Mouse (Mus musculus) embryonic facial prominence, embryonic 14.5 days (tissue): ENCODE data around the gene Wdr5b. TPM values are rescaled to one million over a fixed set of nuclear protein-coding genes. Genes with fewer than 3 reads are reported as not detected.
"Not testable (repeated sequence)": the region's sequence is repeated elsewhere in the genome, so short reads cannot be mapped to it uniquely, and the experiment has no call there.

ENCODE experiments used
- ATAC-seq: fragments of 200-750 bp; cut with Nextera tagmentation; 2 replicates; pipeline ENCODE4 v1.8.0; 2017; ENCODE audit warnings: low read depth, moderate number of reproducible peaks, moderate TSS enrichment
- DNase-seq: peaks from one replicate; pipeline ENCODE4 v3.0.0-alpha.2; 2015; ENCODE audit warnings: low spot score
- H3K27ac ChIP-seq: fragments of 300-500 bp; sonication (generic); replicated peaks from 2 replicates; pipeline ENCODE4 v1.5.1; 2014; ENCODE audit warnings: low read depth, mild to moderate bottlenecking, low read length, moderate library complexity
- H3K27me3 ChIP-seq: fragments of 300-500 bp; sonication (generic); replicated peaks from 2 replicates; pipeline ENCODE4 v1.6.1; 2014; ENCODE audit warnings: low read length; ENCODE audit not compliant: control insufficient read depth, insufficient read depth
- H3K36me3 ChIP-seq: fragments of 300-500 bp; sonication (generic); 2 replicates; pipeline ENCODE4 v1.6.1; 2014; ENCODE audit warnings: low read length, mixed read lengths; ENCODE audit not compliant: control insufficient read depth, insufficient read depth
- H3K4me1 ChIP-seq: fragments of 300-500 bp; sonication (generic); 2 replicates; pipeline ENCODE4 v1.6.1; 2014; ENCODE audit warnings: antibody characterized with exemption, low read length; ENCODE audit not compliant: control insufficient read depth, insufficient read depth
- H3K4me2 ChIP-seq: fragments of 300-500 bp; sonication (generic); 2 replicates; pipeline ENCODE4 v1.6.1; 2014; ENCODE audit warnings: low read depth, mild to moderate bottlenecking, low read length, moderate library complexity, mixed read lengths
- H3K4me3 ChIP-seq: fragments of 300-500 bp; sonication (generic); 2 replicates; pipeline ENCODE4 v1.5.1; 2014; ENCODE audit warnings: low read depth, mild to moderate bottlenecking, low read length
- H3K9ac ChIP-seq: fragments of 300-500 bp; sonication (generic); 2 replicates; pipeline ENCODE4 v1.6.1; 2014; ENCODE audit warnings: low read depth, mild to moderate bottlenecking, low read length, moderate library complexity, mixed read lengths
- H3K9me3 ChIP-seq: fragments of 300-500 bp; sonication (generic); 2 replicates; pipeline ENCODE4 v1.6.1; 2016; ENCODE audit warnings: low read length; ENCODE audit not compliant: control insufficient read depth
- WGBS: fragments of 180-500 bp; shearing (Covaris S2); extraction: QIAGEN DNeasy Blood & Tissue Kit; methylation state at CpG from one replicate; pipeline ENCODE4 v1.1.7; 2014; 5-methylcytosine and 5-hydroxymethylcytosine counted together
- polyA plus RNA-seq: library from polyadenylated mRNA; unstranded; fragments of >200 nt; fragmentation: Nextera tagmentation; extraction: Ambion mirVana; gene quantifications from 2 replicates; pipeline ENCODE4 v1.2.1, GENCODE M21; 2014

Wdr5b gene
- polyA plus RNA-seq = 9.7 and 12.2 TPM in 2 replicates

- H3K9me3 ChIP-seq = no peaks in the 10 kb centered on the region
- peak within 1 kb of the TSS; percentile 69 for H3K9ac ChIP-seq
- 2% methylated on average over 39 of the region's 39 CpGs for WGBS
- no peaks in the 10 kb centered on the region for H3K27me3 ChIP-seq
- peak within 1 kb of the TSS; percentile 88 for H3K27ac ChIP-seq
- peaks cover 11% of the 10 kb centered on the region for H3K4me1 ChIP-seq
- ATAC-seq (peak; percentile 98), DNase-seq (peak; percentile 100)
- H3K36me3 ChIP-seq = peaks cover 36% of the 10 kb centered on the region
- H3K4me3 ChIP-seq = peak within 1 kb of the TSS; percentile 55
- peak within 1 kb of the TSS; percentile 71 for H3K4me2 ChIP-seq
Observed at GRCm38 (mm10) chr16:36040640-36041624, at the start of gene Wdr5b. Wdr5b (plus strand) TSS chr16:36041190.

GRCm38 (mm10) chr16:35992391-35992790 lies 48.6 kb upstream of the Wdr5b start:
- H3K27me3 ChIP-seq = no peaks in the 10 kb centered on the region
- no peak for DNase-seq
- H3K4me2 ChIP-seq = no peak overlapping the region
- ATAC-seq = no peak
- no peak overlapping the region for H3K4me3 ChIP-seq
- H3K36me3 ChIP-seq = peaks cover 5% of the 10 kb centered on the region; the same call in 1 of the 2 replicates
- 68% methylated on average over 1 of the region's 1 CpGs for WGBS
- H3K9ac ChIP-seq = no peak overlapping the region
- H3K27ac ChIP-seq = no peak overlapping the region
- no peaks in the 10 kb centered on the region for H3K4me1 ChIP-seq
- H3K9me3 ChIP-seq = no peaks in the 10 kb centered on the region

GRCm38 (mm10) chr16:35993316-35993715 lies 47.7 kb upstream of the Wdr5b start:
- H3K27me3 ChIP-seq = no peaks in the 10 kb centered on the region
- H3K9ac ChIP-seq = no peak overlapping the region
- H3K27ac ChIP-seq = no peak overlapping the region
- peaks cover 5% of the 10 kb centered on the region; the same call in 1 of the 2 replicates for H3K36me3 ChIP-seq
- 86% methylated on average over 3 of the region's 3 CpGs for WGBS
- ATAC-seq (no peak), DNase-seq (no peak)
- no peaks in the 10 kb centered on the region for H3K9me3 ChIP-seq
- H3K4me1 ChIP-seq = no peaks in the 10 kb centered on the region
- H3K4me2 ChIP-seq = no peak overlapping the region
- no peak overlapping the region for H3K4me3 ChIP-seq

GRCm38 (mm10) chr16:35998852-35999251 lies 42.1 kb upstream of the Wdr5b start:
- H3K9ac ChIP-seq, H3K4me1 ChIP-seq, H3K27me3 ChIP-seq, DNase-seq, H3K4me3 ChIP-seq, H3K4me2 ChIP-seq, ATAC-seq, H3K9me3 ChIP-seq, H3K27ac ChIP-seq: not testable (repeated sequence)
- WGBS = 96% methylated on average over 4 of the region's 4 CpGs
- peaks cover 24% of the 10 kb centered on the region for H3K36me3 ChIP-seq

- 87% methylated on average over 3 of the region's 3 CpGs for WGBS
- ATAC-seq = no peak
- no peak overlapping the region for H3K27ac ChIP-seq
- H3K4me1 ChIP-seq = no peaks in the 10 kb centered on the region
- H3K9ac ChIP-seq = no peak overlapping the region
- H3K9me3 ChIP-seq = no peaks in the 10 kb centered on the region
- H3K4me2 ChIP-seq = no peak overlapping the region
- DNase-seq = no peak
- peaks cover 27% of the 10 kb centered on the region for H3K36me3 ChIP-seq
- H3K4me3 ChIP-seq = no peak overlapping the region
- no peaks in the 10 kb centered on the region for H3K27me3 ChIP-seq
Observed at GRCm38 (mm10) chr16:36008396-36008795, 32.6 kb upstream of the Wdr5b start.

GRCm38 (mm10) chr16:36016335-36016734 lies 24.7 kb upstream of the Wdr5b start:
- H3K4me1 ChIP-seq = no peaks in the 10 kb centered on the region
- no peaks in the 10 kb centered on the region for H3K27me3 ChIP-seq
- no peaks in the 10 kb centered on the region for H3K9me3 ChIP-seq
- ATAC-seq (no peak), DNase-seq (no peak)
- no peak overlapping the region for H3K4me3 ChIP-seq
- H3K4me2 ChIP-seq = no peak overlapping the region
- H3K27ac ChIP-seq = no peak overlapping the region
- WGBS = 100% methylated on average over 1 of the region's 1 CpGs
- H3K36me3 ChIP-seq = peaks cover 53% of the 10 kb centered on the region
- no peak overlapping the region for H3K9ac ChIP-seq

- H3K4me3 ChIP-seq, H3K27me3 ChIP-seq, H3K27ac ChIP-seq, DNase-seq, H3K9ac ChIP-seq, H3K4me2 ChIP-seq, ATAC-seq, H3K4me1 ChIP-seq, H3K9me3 ChIP-seq: not testable (repeated sequence)
- WGBS = 92% methylated on average over 1 of the region's 2 CpGs
- H3K36me3 ChIP-seq = peaks cover 59% of the 10 kb centered on the region
Observed at GRCm38 (mm10) chr16:36028120-36028519, 12.9 kb upstream of the Wdr5b start.

GRCm38 (mm10) chr16:36041625-36042020 lies 633 bp downstream of the Wdr5b start:
- H3K9ac ChIP-seq = peak overlapping the region; percentile 69
- no peak for DNase-seq
- no peaks in the 10 kb centered on the region for H3K9me3 ChIP-seq
- H3K4me2 ChIP-seq = peak overlapping the region; percentile 71
- H3K27ac ChIP-seq = peak overlapping the region; percentile 88
- 24% methylated on average over 11 of the region's 11 CpGs for WGBS
- no peak for ATAC-seq
- H3K36me3 ChIP-seq = peaks cover 42% of the 10 kb centered on the region
- H3K4me1 ChIP-seq = peaks cover 11% of the 10 kb centered on the region
- H3K27me3 ChIP-seq = no peaks in the 10 kb centered on the region
- peak overlapping the region; percentile 55 for H3K4me3 ChIP-seq
